Mouse (Mus musculus) embryonic facial prominence, embryonic 12.5 days (tissue): ENCODE data around the gene Slc25a39. TPM values are rescaled to one million over a fixed set of nuclear protein-coding genes. Genes with fewer than 3 reads are reported as not detected.

ENCODE experiments used
- ATAC-seq: fragments of 200-750 bp; cut with Nextera tagmentation; 2 replicates; pipeline ENCODE4 v1.8.0; 2017; ENCODE audit not compliant: insufficient number of reproducible peaks, insufficient read depth, low FRiP score, low TSS enrichment
- H3K27ac ChIP-seq: fragments of 300-500 bp; sonication (generic); 2 replicates; pipeline ENCODE4 v1.5.1; 2016; ENCODE audit warnings: mild to moderate bottlenecking
- H3K27me3 ChIP-seq: fragments of 300-500 bp; sonication (generic); 2 replicates; pipeline ENCODE4 v1.6.1; 2016; ENCODE audit warnings: mild to moderate bottlenecking, moderate library complexity
- H3K36me3 ChIP-seq: fragments of 300-500 bp; sonication (generic); 2 replicates; pipeline ENCODE4 v1.6.1; 2016; ENCODE audit warnings: mild to moderate bottlenecking
- H3K4me1 ChIP-seq: fragments of 300-500 bp; sonication (generic); 2 replicates; pipeline ENCODE4 v1.6.1; 2016
- H3K4me2 ChIP-seq: fragments of 300-500 bp; sonication (generic); replicated peaks from 2 replicates; pipeline ENCODE4 v1.6.1; 2016; ENCODE audit warnings: mild to moderate bottlenecking, moderate library complexity
- H3K4me3 ChIP-seq: fragments of 300-500 bp; sonication (generic); 2 replicates; pipeline ENCODE4 v1.5.1; 2016; ENCODE audit warnings: mild to moderate bottlenecking
- H3K9ac ChIP-seq: fragments of 300-500 bp; sonication (generic); 2 replicates; pipeline ENCODE4 v1.6.1; 2016; ENCODE audit warnings: mild to moderate bottlenecking, moderate library complexity
- H3K9me3 ChIP-seq: fragments of 300-500 bp; sonication (generic); 2 replicates; pipeline ENCODE4 v1.6.1; 2016; ENCODE audit warnings: mild to moderate bottlenecking, moderate library complexity
- WGBS: fragments of 180-500 bp; shearing (Covaris S2); methylation state at CpG from one replicate; pipeline ENCODE4 v1.1.7; 2016; 5-methylcytosine and 5-hydroxymethylcytosine counted together
- polyA plus RNA-seq: library from polyadenylated mRNA; unstranded; fragments of >200 nt; fragmentation: Nextera tagmentation; extraction: Ambion mirVana; gene quantifications from 2 replicates; pipeline ENCODE4 v1.2.1, GENCODE M21; 2016

The Slc25a39 gene
- polyA plus RNA-seq, 1 experiment from 2014 or later, result 189 TPM

DNA sequence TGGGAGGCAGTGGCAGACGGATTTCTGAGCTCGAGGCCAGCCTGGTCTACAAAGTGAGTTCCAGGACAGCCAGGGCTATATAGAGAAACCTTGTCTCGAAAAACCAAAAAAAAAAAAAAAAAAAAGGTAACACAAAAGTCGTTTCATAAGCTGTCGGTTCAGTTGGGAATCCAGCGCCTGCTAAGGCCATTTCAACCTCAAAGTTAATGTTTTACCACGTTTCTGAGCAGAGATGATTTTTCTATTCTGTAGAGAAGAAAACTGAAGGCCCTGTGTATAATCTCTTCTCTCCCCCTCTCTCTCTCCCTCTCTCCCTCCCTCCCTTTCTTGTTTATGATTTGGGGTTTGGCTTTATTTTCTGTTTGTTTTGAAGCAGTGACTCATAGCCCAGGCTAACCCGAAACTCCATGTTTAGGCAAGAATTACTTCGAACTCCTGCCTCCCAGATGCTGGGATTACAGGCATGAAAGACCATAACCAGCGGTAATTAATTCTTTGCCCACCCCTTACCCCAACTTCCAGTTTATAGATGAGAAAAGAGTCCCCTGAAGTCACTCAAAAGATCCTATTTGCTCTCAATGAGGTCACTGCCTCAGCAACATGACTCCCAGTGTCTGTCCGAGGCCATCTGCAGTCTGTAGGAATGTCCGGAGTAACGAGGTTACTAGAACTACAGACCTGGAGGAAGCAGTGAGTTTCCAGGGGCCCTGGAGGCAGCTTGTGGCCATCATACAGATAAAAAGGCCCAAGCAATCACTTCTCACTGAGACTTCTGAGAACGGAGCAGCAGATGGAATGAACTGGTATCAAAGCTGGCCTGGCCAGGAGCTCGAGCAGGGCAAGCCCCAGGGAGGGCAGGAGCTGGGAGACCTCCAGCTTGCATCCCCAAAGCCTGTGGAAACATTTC lies 1.4 kb upstream of the Slc25a39 start:
- no peak overlapping the region for H3K9ac ChIP-seq
- H3K27me3 ChIP-seq, result no peaks in the 10 kb centered on the region
- peak overlapping the region; percentile 83 for H3K4me2 ChIP-seq
- peaks cover 28% of the 10 kb centered on the region for H3K4me1 ChIP-seq
- no peak for ATAC-seq
- 36% methylated on average over 15 of the region's 15 CpGs for WGBS
- H3K9me3 ChIP-seq, result no peaks in the 10 kb centered on the region
- peak overlapping the region; percentile 80 for H3K4me3 ChIP-seq
- peaks cover 9% of the 10 kb centered on the region for H3K36me3 ChIP-seq
- peak overlapping the region; percentile 87 for H3K27ac ChIP-seq

- peak overlapping the region; percentile 85 for H3K9ac ChIP-seq
- H3K27ac ChIP-seq, result peak overlapping the region; percentile 87
- H3K36me3 ChIP-seq, result peaks cover 16% of the 10 kb centered on the region
- ATAC-seq, result peak; percentile 86
- H3K9me3 ChIP-seq, result no peaks in the 10 kb centered on the region
- WGBS, result under 1% methylated on average over 32 of the region's 32 CpGs
- H3K27me3 ChIP-seq, result no peaks in the 10 kb centered on the region
- peaks cover 28% of the 10 kb centered on the region for H3K4me1 ChIP-seq
- H3K4me2 ChIP-seq, result peak overlapping the region; percentile 83
- H3K4me3 ChIP-seq, result peak overlapping the region; percentile 80
These were observed 664 bp upstream of the Slc25a39 start for GRCm38 (mm10) chr11:102408344-102408876.

DNA sequence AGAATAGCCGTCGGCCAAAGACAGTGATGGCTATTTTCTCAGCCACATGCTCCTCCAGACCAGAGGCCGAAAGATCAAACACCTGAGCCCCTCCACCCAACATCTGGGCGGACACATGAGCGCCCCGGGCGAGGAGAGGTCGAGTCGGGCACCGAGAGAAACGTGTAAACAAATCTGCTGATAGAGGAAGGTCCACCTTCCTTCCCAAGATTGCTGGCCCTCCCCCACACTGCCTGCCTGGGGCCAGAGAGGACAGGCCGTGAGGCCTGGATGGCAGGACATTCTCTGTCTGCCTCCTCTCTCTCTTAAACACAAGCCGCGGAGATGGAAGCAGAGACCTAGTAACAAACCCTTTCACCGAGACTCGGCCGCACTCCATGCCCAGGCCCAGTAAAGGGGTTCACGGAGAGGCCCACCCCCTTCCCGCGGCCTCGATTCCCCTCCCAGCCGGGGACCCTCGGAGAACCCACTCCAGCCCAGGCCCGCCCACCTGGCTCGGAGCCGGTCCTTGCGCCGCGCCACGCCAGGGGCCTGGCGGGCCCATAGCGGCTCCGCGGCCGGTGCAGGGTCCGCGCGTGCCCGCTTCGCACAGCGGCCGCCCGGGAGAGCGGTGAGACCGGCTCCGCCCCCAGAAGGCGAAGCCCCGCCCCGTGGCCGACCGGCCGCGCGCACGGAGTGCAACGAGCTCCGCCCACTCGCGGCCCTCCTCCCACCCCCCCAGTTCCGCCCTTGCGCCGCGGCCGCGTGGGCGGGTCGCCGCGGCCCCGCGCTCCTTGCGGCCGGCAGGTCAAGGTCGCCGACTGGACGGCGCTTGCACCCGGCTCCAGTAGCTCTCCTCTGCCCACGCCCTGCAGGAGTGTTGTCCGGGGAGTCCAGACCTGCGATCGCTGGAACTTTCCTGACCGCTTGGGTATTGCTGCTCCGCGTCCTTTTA lies 579 bp downstream of the Slc25a39 start:
- Histone ChIP-seq H3K9ac (peak overlapping the region; percentile 85), H3K36me3 (peaks cover 28% of the 10 kb centered on the region), H3K9me3 (no peaks in the 10 kb centered on the region), H3K4me3 (peak overlapping the region; percentile 80), H3K27me3 (peaks cover 5% of the 10 kb centered on the region), H3K4me1 (peaks cover 28% of the 10 kb centered on the region), H3K4me2 (peak overlapping the region; percentile 83), H3K27ac (peak overlapping the region; percentile 87)
- ATAC-seq, result peak; percentile 43; the same call in 1 of the 2 replicates
- under 1% methylated on average over 79 of the region's 85 CpGs for WGBS

- ATAC-seq, result no peak
- no peaks in the 10 kb centered on the region for H3K9me3 ChIP-seq
- peaks cover 30% of the 10 kb centered on the region for H3K36me3 ChIP-seq
- peak overlapping the region; percentile 87; the same call in 1 of the 2 replicates for H3K27ac ChIP-seq
- H3K9ac ChIP-seq, result peak overlapping the region; percentile 85
- 11% methylated on average over 3 of the region's 3 CpGs for WGBS
- H3K4me3 ChIP-seq, result peak overlapping the region; percentile 80
- H3K4me2 ChIP-seq, result peak overlapping the region; percentile 83
- H3K4me1 ChIP-seq, result peaks cover 32% of the 10 kb centered on the region
- peaks cover 13% of the 10 kb centered on the region for H3K27me3 ChIP-seq
These were observed 1.3 kb downstream of the Slc25a39 start for GRCm38 (mm10) chr11:102406401-102406800.

DNA sequence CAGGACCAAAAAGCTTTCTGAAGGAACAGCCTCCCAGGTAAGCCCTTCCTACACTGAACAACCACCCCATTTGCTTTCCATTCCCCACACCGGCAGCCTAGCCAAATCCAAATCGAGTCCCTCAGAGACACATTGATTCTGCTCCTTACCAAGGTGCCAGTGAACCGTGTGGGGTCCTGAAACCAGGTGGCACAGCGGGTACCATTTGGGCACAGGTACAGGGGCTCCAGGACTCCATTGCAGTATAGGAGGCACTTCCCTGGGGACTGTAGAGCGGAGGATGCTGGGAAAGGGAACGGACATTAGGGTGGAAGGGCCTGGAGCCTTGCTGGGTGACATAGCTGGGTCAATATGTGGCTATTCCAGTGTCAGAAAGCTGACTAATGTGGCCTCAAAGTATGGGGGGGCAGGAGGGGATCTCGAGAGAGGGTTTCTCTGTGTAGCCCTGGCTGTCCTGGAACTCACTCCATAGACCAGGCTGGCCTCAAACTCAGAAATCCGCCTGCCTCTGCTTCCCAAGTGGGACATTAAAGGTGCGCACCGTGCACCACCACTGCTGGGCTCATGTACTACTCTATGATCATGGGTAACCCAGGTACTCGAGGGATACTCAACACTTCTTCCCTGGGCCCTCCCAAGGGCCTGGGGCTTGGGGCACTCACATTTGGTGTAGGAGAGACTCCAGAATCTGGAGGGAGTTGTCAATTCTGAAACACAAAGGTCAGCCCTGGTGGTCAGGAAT lies 2.0 kb downstream of the Slc25a39 start:
- H3K27me3 ChIP-seq, result peaks cover 19% of the 10 kb centered on the region
- peaks cover 30% of the 10 kb centered on the region for H3K36me3 ChIP-seq
- H3K4me1 ChIP-seq, result peaks cover 32% of the 10 kb centered on the region
- no peaks in the 10 kb centered on the region for H3K9me3 ChIP-seq
- WGBS, result 84% methylated on average over 11 of the region's 11 CpGs
- ATAC-seq, result no peak
- H3K4me3 ChIP-seq, result peak overlapping the region; percentile 80
- H3K4me2 ChIP-seq, result peak overlapping the region; percentile 83
- H3K9ac ChIP-seq, result peak overlapping the region; percentile 85
- H3K27ac ChIP-seq, result no peak overlapping the region

DNA sequence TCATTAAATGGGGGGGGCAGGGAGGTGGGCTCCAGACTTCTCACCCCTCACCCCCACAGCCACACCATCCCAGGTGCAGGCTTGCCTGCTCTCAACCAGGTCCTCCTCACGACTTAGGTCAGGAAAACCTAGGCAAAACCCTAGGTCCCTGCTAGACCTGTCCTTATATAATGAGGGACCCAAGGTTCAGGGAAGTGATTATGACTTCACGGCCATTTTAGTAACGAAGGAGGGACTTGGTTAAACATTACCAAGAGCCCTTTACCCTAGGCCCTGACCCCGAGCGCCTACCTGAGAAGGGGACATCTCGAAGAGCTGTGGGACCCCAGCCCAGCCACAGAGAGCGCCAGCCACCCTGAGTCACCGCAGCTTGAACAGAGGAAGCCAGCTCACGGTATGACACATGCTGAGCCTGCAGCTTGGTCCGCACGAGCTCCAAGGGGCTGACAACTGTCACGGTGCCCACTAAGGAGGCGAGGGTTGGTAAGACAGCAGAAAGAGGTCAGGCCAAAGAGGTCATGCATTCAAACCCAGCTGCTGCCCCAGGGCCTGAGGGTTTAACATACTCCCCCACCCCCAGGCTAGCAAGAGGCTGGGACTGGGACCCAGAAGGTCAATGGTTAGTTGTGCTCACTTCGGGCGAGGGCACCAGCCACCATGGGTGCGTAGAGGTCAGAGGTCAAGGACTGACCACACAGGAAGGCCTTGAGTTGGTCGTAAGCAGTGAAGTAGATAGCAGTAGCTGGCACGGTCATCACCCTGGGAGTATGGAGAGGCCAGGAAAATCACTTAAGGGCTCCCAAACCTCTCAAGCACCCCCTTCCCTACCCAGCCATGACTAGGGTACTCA lies 3.4 kb downstream of the Slc25a39 start:
- WGBS, result 77% methylated on average over 18 of the region's 18 CpGs
- H3K27me3 ChIP-seq, result peaks cover 33% of the 10 kb centered on the region
- peaks cover 30% of the 10 kb centered on the region for H3K36me3 ChIP-seq
- H3K4me3 ChIP-seq, result no peak overlapping the region
- no peak overlapping the region for H3K4me2 ChIP-seq
- peaks cover 44% of the 10 kb centered on the region for H3K4me1 ChIP-seq
- H3K9ac ChIP-seq, result 0 out of 2 replicates have a peak overlapping the region, but pooled peaks have one; percentile 0
- H3K27ac ChIP-seq, result no peak overlapping the region
- no peak for ATAC-seq
- H3K9me3 ChIP-seq, result no peaks in the 10 kb centered on the region

GRCm38 (mm10) chr11:102403657-102404056 lies 4.1 kb downstream of the Slc25a39 start:
- no peak overlapping the region for H3K4me3 ChIP-seq
- no peak overlapping the region for H3K4me2 ChIP-seq
- no peak overlapping the region for H3K27ac ChIP-seq
- no peak for ATAC-seq
- no peak overlapping the region for H3K9ac ChIP-seq
- WGBS, result 94% methylated on average over 11 of the region's 11 CpGs
- peaks cover 30% of the 10 kb centered on the region for H3K36me3 ChIP-seq
- H3K4me1 ChIP-seq, result peaks cover 40% of the 10 kb centered on the region
- H3K9me3 ChIP-seq, result no peaks in the 10 kb centered on the region
- H3K27me3 ChIP-seq, result peaks cover 38% of the 10 kb centered on the region

- peaks cover 40% of the 10 kb centered on the region for H3K4me1 ChIP-seq
These were observed 5.7 kb downstream of the Slc25a39 start for GRCm38 (mm10) chr11:102401898-102402500.

DNA sequence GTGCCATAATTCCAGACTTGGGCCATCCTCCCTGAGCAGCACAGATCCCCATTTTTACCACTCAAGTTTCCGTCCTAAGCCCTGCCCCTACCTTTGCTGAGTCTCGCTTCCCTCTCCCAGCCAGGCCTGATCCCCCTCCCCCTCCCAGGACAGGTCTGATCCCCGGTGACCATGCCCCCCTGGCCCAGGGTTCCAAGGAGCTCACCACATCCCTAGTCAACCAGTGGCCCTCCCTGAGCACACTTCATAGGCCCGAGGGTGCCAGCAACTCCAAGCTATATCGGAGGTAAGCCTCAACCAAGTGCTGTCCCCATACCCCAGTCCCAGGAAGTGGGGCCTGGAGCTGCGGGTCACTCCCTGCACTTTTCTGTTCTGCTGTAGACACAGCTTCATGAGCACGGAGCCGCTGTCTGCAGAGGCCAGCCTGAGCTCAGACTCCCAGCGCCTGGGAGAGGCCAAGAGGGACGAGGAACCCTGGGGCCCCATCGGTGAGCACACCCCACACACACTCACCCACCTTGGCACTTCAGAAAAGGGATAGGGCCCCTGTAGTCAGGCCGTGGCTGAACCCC lies 7.1 kb downstream of the Slc25a39 start:
- Histone ChIP-seq H3K27ac (no peak overlapping the region), H3K4me1 (peaks cover 29% of the 10 kb centered on the region), H3K9ac (no peak overlapping the region), H3K9me3 (no peaks in the 10 kb centered on the region), H3K4me2 (no peak overlapping the region), H3K36me3 (peaks cover 30% of the 10 kb centered on the region), H3K4me3 (no peak overlapping the region), H3K27me3 (peaks cover 63% of the 10 kb centered on the region)
- ATAC-seq, result no peak
- 21% methylated on average over 12 of the region's 12 CpGs for WGBS

More at GRCm38 (mm10) chr11:102401898-102402500, 5.7 kb downstream of the Slc25a39 start:
- 56% methylated on average over 12 of the region's 12 CpGs for WGBS
- ATAC-seq, result no peak
- H3K9me3 ChIP-seq, result no peaks in the 10 kb centered on the region
- no peak overlapping the region for H3K9ac ChIP-seq
- no peak overlapping the region for H3K27ac ChIP-seq
- H3K36me3 ChIP-seq, result peaks cover 30% of the 10 kb centered on the region
- no peak overlapping the region for H3K4me3 ChIP-seq
- no peak overlapping the region for H3K4me2 ChIP-seq
- peaks cover 54% of the 10 kb centered on the region for H3K27me3 ChIP-seq
